In genomic region chr8:122269404-122269803, GRCm38 (mm10) we compare ENCODE assay signal across 8 mouse cellular contexts. TPM values are rescaled to one million over a fixed set of nuclear protein-coding genes. Genes with fewer than 3 reads are reported as not detected.
DNase-seq lines count a peak whose midpoint lies in the region; ATAC-seq and TF ChIP-seq lines count a peak whose summit lies in the region.

No protein-coding gene starts in this region.

- no peaks in the 10 kb centered on the region for H3K36me3 ChIP-seq in heart, adult 2 months (ENCODE audit: control insufficient read depth, insufficient read depth, low read length)
- peaks cover 44% of the 10 kb centered on the region for H3K36me3 ChIP-seq in limb, embryonic 15.5 days
- H3K36me3 ChIP-seq in midbrain, embryonic 16.5 days (ENCODE audit: control insufficient read depth, insufficient read depth, low read length) = no peaks in the 10 kb centered on the region

- ATAC-seq in limb, embryonic 15.5 days (ENCODE audit: insufficient number of reproducible peaks, low FRiP score, low TSS enrichment, low read depth) = no peak
- ATAC-seq in midbrain, embryonic 16.5 days = peak; percentile 54

- TF ChIP-seq POLR2A in heart, adult 2 months (IDR thresholded peaks at IDR 0.05; ENCODE audit: insufficient read depth, low read depth, low read length) = no peak

- no peaks in the 10 kb centered on the region for H3K9me3 ChIP-seq in limb, embryonic 15.5 days
- no peaks in the 10 kb centered on the region for H3K9me3 ChIP-seq in midbrain, embryonic 16.5 days (replicated peaks; ENCODE audit: control insufficient read depth, low read length, poor library complexity, severe bottlenecking)

- 0 out of 2 replicates have a peak, but pooled peaks have one; percentile 8 for TF ChIP-seq EP300 in heart, adult 2 months (IDR thresholded peaks at IDR 0.05; ENCODE audit: insufficient read depth, low read depth, low read length)

- TF ChIP-seq CTCF in heart, adult 2 months (IDR thresholded peaks at IDR 0.05) = peak; percentile 90

- intact Hi-C loops in heart, adult 2 months (cut with DNase I) = loop anchor here (2.0 kb wide), 1 partner anchor 291 kb away; no protein-coding TSS in a partner anchor

- H3K4me2 ChIP-seq in limb, embryonic 15.5 days = peak overlapping the region; percentile 65
- H3K4me2 ChIP-seq in midbrain, embryonic 16.5 days (ENCODE audit: low read length) = peak overlapping the region; percentile 67

- peak overlapping the region; percentile 8; the same call in 1 of the 2 replicates for H3K9ac ChIP-seq in heart, adult 2 months (ENCODE audit: low read depth, low read length)
- no peak overlapping the region for H3K9ac ChIP-seq in limb, embryonic 15.5 days
- peak overlapping the region; percentile 60 for H3K9ac ChIP-seq in midbrain, embryonic 16.5 days (ENCODE audit: low read depth, low read length)

- H3K79me2 ChIP-seq in heart, adult 2 months (replicated peaks; ENCODE audit: control insufficient read depth, insufficient read depth, low read length) = no peaks in the 10 kb centered on the region

- no peak overlapping the region for H3K27ac ChIP-seq in heart, adult 2 months
- no peak overlapping the region for H3K27ac ChIP-seq in limb, embryonic 15.5 days
- no peak overlapping the region for H3K27ac ChIP-seq in midbrain, embryonic 16.5 days (ENCODE audit: low read length)

- H3K4me1 ChIP-seq in heart, adult 2 months (ENCODE audit: control insufficient read depth, insufficient read depth, low read length) = no peaks in the 10 kb centered on the region
- peaks cover 22% of the 10 kb centered on the region for H3K4me1 ChIP-seq in limb, embryonic 15.5 days
- no peaks in the 10 kb centered on the region; the same call in 1 of the 2 replicates for H3K4me1 ChIP-seq in midbrain, embryonic 16.5 days (ENCODE audit: control insufficient read depth, insufficient read depth, low read length)

- no peaks in the 10 kb centered on the region for H3K27me3 ChIP-seq in heart, adult 2 months (ENCODE audit: control insufficient read depth, insufficient read depth, low read length)
- H3K27me3 ChIP-seq in limb, embryonic 15.5 days = peaks cover 21% of the 10 kb centered on the region
- peaks cover 2% of the 10 kb centered on the region for H3K27me3 ChIP-seq in midbrain, embryonic 16.5 days (ENCODE audit: control insufficient read depth, insufficient read depth, low read depth, low read length)

- DNase-seq in 3T3-L1 (ENCODE audit: low read depth, low spot score) = peak; percentile 43
- DNase-seq in adrenal gland, adult 8-10 months = peak; percentile 57
- peak; percentile 82 for DNase-seq in embryo, embryonic 9.5 days (ENCODE audit: extremely low spot score)
- DNase-seq in heart, adult 2 months = peak; percentile 71 to 81
- peak; percentile 56 to 72 for DNase-seq in kidney, adult 8-10 months
- peak; percentile 63 to 68 for DNase-seq in spleen, postnatal 36 days (ENCODE audit: low spot score in 2 of 2)

- H3K4me3 ChIP-seq in heart, adult 2 months = peak overlapping the region; percentile 38; the same call in 1 of the 2 replicates
- peak overlapping the region; percentile 36 for H3K4me3 ChIP-seq in limb, embryonic 15.5 days
- H3K4me3 ChIP-seq in midbrain, embryonic 16.5 days (ENCODE audit: low read depth, low read length) = peak overlapping the region; percentile 38

- 10% methylated on average over 21 of the region's 21 CpGs for WGBS in heart, adult 2 months
- 5% methylated on average over 21 of the region's 21 CpGs for WGBS in limb, embryonic 15.5 days
- WGBS in midbrain, embryonic 16.5 days = 3% methylated on average over 21 of the region's 21 CpGs

RNA-seq across cellular contexts. Expression of gene Zfpm1, which starts 12.5 kb away (rescaled TPM):
- total RNA-seq in adrenal gland, adult 8-10 months (2022) = 10 to 100 TPM; 17.3 to 35.3 (median 28.0) TPM
- 10 to 100 TPM; 21.2 to 24.6 TPM for total RNA-seq in heart, adult 2 months (2021)
- polyA plus RNA-seq in heart, adult 2 months (2012; rRNA removed) = 20.0 and 20.9 TPM in 2 replicates
- 1.1 and 1.2 TPM in 2 replicates for polyA plus RNA-seq in limb, embryonic 15.5 days (2015; fragmentation: Nextera tagmentation; extraction: Ambion mirVana)
- polyA plus RNA-seq in midbrain, embryonic 16.5 days (2015; fragmentation: Nextera tagmentation; extraction: Ambion mirVana) = 0.77 and 1.2 TPM in 2 replicates
